Mouse (Mus musculus) embryonic facial prominence, embryonic 15.5 days (tissue): ENCODE data around the gene Cavin4. TPM values are rescaled to one million over a fixed set of nuclear protein-coding genes. Genes with fewer than 3 reads are reported as not detected.

Source experiments
- polyA plus RNA-seq: library from polyadenylated mRNA; unstranded; fragments of >200 nt; fragmentation: Nextera tagmentation; extraction: Ambion mirVana; gene quantifications from 2 replicates; pipeline ENCODE4 v1.2.1, GENCODE M21; 2015

Gene Cavin4
- polyA plus RNA-seq, 1 experiment from 2014 or later, result 11.6 TPM

Other genes with a start within 250 kb of the Cavin4 start
- gene Tex10, start 190.1 kb upstream of the Cavin4 start, polyA plus RNA-seq, result 50.2 and 51.0 TPM in 2 replicates
- gene Msantd3, start 123.6 kb upstream of the Cavin4 start, polyA plus RNA-seq, result 26.1 and 26.4 TPM in 2 replicates
- gene Tmeff1, start 78.3 kb upstream of the Cavin4 start, polyA plus RNA-seq, result 46.9 and 49.0 TPM in 2 replicates